Mouse (Mus musculus) A20 (cell line): Measurements from ENCODE around the gene Ahcyl2.
"Not testable (repeated sequence)": the region's sequence is repeated elsewhere in the genome, so short reads cannot be mapped to it uniquely, and the experiment has no call there.

ENCODE experiments used
- DNase-seq: peaks from one replicate; pipeline ENCODE4 v3.0.0-alpha.2; 2011; ENCODE audit warnings: low read depth, low spot score

Ahcyl2 gene

DNA sequence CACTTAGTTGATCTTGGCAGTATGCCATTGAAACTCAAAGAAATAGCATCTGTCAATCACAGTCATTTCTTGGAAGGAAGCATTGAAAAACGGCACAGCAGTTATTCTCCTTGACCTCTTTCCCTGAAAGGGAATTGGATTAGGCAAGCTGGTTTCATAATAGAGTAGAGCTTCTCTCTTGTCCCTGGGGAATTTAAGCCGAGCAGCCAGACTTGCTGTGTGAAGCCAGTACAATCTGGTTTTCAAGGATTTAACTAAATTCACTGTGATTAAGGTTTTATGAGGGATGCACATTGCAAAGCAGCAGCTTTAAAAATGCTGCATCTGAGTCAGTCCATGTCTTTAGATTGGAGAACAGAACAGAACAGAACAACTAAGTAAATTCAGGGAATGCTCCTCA lies 46.8 kb downstream of the Ahcyl2 start:
- DNase-seq = no peak

GRCm38 (mm10) chr6:29815060-29815459 lies 47.2 kb downstream of the Ahcyl2 start:
- no peak for DNase-seq

DNA sequence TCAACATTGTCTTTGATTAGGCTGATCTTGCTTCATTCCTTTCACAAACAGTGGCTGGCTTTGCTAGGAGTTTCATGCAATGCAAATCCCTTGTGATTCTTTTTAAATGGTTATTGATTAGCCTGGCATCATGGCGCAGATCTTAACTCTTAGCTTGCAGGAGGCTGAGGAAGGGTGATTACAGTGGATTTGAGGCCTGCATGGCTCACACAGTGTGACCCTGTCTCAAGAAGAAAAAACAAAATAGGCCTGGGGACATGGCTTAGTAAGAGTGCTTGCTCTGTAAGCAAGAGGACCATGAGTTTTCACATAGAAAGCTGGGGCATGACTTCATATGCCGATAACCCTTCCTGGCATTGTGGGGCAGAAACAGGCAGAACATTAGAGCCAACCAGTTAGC lies 47.8 kb downstream of the Ahcyl2 start:
- DNase-seq = no peak

DNA sequence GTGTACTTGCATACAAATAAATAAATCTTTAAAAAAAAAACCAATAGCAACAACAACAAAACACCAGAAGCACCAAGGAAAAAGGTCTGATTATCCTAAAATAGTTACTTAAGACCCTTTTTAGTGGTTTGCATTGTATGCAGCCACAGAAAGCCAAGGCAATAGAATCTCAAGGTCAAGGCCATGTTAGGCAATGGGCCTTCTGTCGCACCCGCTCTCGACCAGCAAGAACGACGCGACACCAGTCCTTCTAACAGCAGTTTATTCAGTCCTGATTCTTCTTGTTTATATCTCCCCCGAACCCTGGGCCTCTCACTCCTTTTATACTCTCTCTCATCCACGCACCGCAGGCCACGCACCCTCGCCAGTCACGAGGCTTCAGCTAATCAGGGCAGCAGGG lies 48.6 kb downstream of the Ahcyl2 start:
- DNase-seq = not testable (repeated sequence)

DNA sequence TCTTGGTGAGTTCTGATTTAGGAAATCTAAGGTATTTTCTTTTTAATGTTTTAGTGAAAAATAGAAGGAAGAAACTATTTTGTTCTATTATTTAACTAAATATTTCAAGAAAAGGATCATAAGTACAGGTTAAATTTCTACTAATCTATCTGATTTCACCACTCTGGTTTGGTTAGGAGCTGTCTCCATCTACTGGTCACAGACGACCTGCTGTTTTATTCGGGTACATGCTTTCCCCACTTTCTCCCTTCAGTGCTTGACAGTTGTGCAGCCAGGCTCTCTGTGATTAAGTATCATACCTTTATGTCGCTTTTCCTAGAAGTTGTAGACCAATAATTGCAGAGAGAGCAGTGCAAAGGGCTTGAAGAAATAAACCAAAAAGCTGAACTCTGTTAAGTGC lies 51.5 kb downstream of the Ahcyl2 start:
- DNase-seq = peak; percentile 55

GRCm38 (mm10) chr6:29820314-29820713 lies 52.5 kb downstream of the Ahcyl2 start:
- DNase-seq = no peak

- no peak for DNase-seq
Measured at GRCm38 (mm10) chr6:29820926-29821325, 53.1 kb downstream of the Ahcyl2 start.

GRCm38 (mm10) chr6:29821770-29822169 lies 54.0 kb downstream of the Ahcyl2 start:
- no peak for DNase-seq

DNA sequence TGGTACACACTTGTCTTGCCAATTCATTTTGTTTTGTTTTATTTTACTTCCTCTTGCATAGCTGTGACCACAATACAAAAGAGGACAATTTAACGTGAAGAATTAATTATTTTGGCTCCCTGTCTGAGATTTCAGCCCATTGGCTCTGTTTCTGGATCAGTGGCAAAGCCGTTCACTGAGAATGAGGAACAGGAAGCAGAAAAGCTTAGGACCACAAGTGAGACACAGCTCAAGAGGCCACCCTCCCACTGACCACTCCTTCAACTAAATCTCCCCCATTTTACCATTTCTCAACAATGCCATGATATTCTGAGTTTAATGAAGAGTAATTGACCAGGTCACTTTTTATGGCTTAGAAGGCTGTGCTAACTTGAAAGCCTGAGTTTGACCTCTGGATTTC lies 57.5 kb downstream of the Ahcyl2 start:
- DNase-seq = no peak

GRCm38 (mm10) chr6:29827291-29828242 lies 59.8 kb downstream of the Ahcyl2 start:
- peak; percentile 75 for DNase-seq

GRCm38 (mm10) chr6:29828574-29829234 lies 60.9 kb downstream of the Ahcyl2 start:
- DNase-seq = peak; percentile 64

- DNase-seq = no peak
Measured at GRCm38 (mm10) chr6:29832356-29832755, 64.5 kb downstream of the Ahcyl2 start.

- no peak for DNase-seq
Measured at GRCm38 (mm10) chr6:29833117-29833516, 65.3 kb downstream of the Ahcyl2 start.

- peak; percentile 52 for DNase-seq
Measured at GRCm38 (mm10) chr6:29833568-29834255, 65.9 kb downstream of the Ahcyl2 start.

DNA sequence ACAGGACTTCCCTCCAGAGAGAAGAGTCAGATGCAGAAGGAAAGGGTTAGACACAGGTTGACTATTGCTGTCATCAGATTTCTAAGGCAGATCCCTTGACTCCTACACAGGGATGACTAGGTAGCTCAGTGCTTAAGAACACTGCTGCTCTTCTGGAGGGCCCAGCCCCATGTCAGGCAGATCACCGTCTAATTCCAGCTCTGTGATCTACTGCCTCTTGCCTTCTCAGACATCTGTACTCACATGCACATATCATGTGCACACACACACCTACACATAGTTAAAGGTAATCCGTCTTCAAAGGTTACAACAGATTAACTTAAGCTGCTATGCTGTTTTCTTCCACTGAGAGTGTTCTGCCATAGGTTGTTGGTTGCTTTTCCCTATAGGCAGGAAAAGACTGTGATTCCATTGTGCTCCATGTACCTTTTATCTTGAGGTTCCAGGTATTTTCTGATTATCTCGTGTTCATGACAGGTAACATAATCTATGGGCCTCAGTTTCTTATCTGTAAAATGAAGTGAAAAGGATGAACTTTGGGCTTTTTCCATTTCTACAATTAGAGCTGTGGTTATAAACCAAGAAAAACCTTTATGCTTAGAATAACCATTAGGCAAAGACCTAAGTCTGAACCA lies 67.8 kb downstream of the Ahcyl2 start:
- no peak for DNase-seq

- DNase-seq = peak; percentile 63
Measured at GRCm38 (mm10) chr6:29837579-29837978, 69.8 kb downstream of the Ahcyl2 start.

GRCm38 (mm10) chr6:29838531-29838930 lies 70.7 kb downstream of the Ahcyl2 start:
- DNase-seq = peak; percentile 86

- peak; percentile 41 for DNase-seq
Measured at GRCm38 (mm10) chr6:29840008-29840407, 72.2 kb downstream of the Ahcyl2 start.

DNA sequence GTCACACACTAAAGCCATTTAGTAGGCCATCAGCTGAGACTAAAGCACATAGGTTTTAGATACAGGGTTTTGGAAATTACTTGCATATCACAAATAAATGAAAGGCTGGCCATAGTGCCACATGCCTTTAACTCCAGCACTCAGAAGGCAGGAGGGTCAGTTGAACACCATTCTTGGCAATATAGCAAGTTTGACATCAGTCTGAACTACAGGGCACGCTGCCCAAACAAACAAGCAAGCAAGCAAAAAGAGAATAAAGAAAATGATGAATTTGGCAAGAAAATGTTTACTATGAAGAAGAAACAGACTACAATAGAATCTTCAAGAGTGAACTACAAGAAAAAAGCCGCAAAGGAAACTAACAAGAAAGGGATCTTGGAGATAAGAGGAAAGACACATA lies 73.7 kb downstream of the Ahcyl2 start:
- no peak for DNase-seq

DNA sequence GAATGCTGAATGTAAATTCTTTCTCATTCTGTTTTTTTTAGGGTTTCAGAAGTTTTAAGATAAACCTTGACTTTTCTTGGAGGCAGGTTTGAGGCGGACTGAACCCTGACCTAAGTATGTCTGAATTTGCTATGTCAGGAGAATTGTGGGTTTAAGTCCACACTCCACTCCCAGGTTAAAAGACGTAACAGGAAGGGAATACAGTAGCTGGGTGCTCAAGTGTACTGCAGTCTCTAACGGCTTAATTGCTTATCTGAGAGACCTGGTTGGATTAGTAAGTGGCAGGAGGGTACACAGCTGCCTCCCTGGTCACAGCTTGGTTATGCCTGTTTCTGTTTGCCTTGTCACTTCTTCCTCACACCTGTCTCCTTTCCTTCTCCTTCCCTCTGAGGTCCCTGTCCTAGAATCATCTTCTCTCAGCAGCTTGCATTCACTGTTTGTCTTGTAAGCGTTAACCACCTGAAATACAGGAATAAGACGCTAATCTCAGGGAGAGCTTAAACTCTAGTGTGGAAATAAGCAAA lies 79.9 kb downstream of the Ahcyl2 start:
- DNase-seq = no peak

- DNase-seq = no peak
Measured at GRCm38 (mm10) chr6:29848808-29849207, 81.0 kb downstream of the Ahcyl2 start.
